Mouse (Mus musculus) midbrain, embryonic 13.5 days (tissue): Measurements from ENCODE around the gene Ppara. TPM values are rescaled to one million over a fixed set of nuclear protein-coding genes. Genes with fewer than 3 reads are reported as not detected.
"Not testable (repeated sequence)": the region's sequence is repeated elsewhere in the genome, so short reads cannot be mapped to it uniquely, and the experiment has no call there.

Experiments
- ATAC-seq: fragments of 200-750 bp; cut with Nextera tagmentation; 2 replicates; pipeline ENCODE4 v1.8.0; 2017; ENCODE audit warnings: mild to moderate bottlenecking, moderate TSS enrichment, moderate library complexity
- H3K27ac ChIP-seq: fragments of 300-500 bp; sonication (generic); 2 replicates; pipeline ENCODE4 v1.5.1; 2015; ENCODE audit warnings: inconsistent platforms, mild to moderate bottlenecking, moderate library complexity
- H3K27me3 ChIP-seq: fragments of 300-500 bp; sonication (generic); 2 replicates; pipeline ENCODE4 v1.6.1; 2015; ENCODE audit warnings: mild to moderate bottlenecking, inconsistent platforms
- H3K36me3 ChIP-seq: fragments of 300-500 bp; sonication (generic); 2 replicates; pipeline ENCODE4 v1.6.1; 2015; ENCODE audit warnings: mild to moderate bottlenecking, inconsistent platforms
- H3K4me1 ChIP-seq: fragments of 300-500 bp; sonication (generic); replicated peaks from 2 replicates; pipeline ENCODE4 v1.6.1; 2015; ENCODE audit warnings: inconsistent platforms
- H3K4me2 ChIP-seq: fragments of 300-500 bp; sonication (generic); replicated peaks from 2 replicates; pipeline ENCODE4 v1.6.1; 2015; ENCODE audit warnings: moderate library complexity, mild to moderate bottlenecking, inconsistent platforms
- H3K4me3 ChIP-seq: fragments of 300-500 bp; sonication (generic); replicated peaks from 2 replicates; pipeline ENCODE4 v1.5.1; 2015; ENCODE audit warnings: mild to moderate bottlenecking, inconsistent platforms
- H3K9ac ChIP-seq: fragments of 300-500 bp; sonication (generic); replicated peaks from 2 replicates; pipeline ENCODE4 v1.6.1; 2015; ENCODE audit warnings: mild to moderate bottlenecking, inconsistent platforms
- H3K9me3 ChIP-seq: fragments of 300-500 bp; sonication (generic); 2 replicates; pipeline ENCODE4 v1.6.1; 2016; ENCODE audit warnings: mild to moderate bottlenecking, inconsistent platforms
- WGBS: fragments of 180-500 bp; shearing (Covaris S2); methylation state at CpG from one replicate; pipeline ENCODE4 v1.1.7; 2015; 5-methylcytosine and 5-hydroxymethylcytosine counted together
- polyA plus RNA-seq: library from polyadenylated mRNA; unstranded; fragments of >200 nt; fragmentation: Nextera tagmentation; extraction: Ambion mirVana; gene quantifications from 2 replicates; pipeline ENCODE4 v1.2.1, GENCODE M21; 2015

The Ppara gene
- polyA plus RNA-seq, 1 experiment from 2014 or later = 0.96 TPM

- no peak for ATAC-seq
- Histone ChIP-seq H3K27me3 (no peaks in the 10 kb centered on the region), H3K4me3 (no peak overlapping the region), H3K4me1 (no peaks in the 10 kb centered on the region), H3K27ac (no peak overlapping the region), H3K9ac (no peak overlapping the region), H3K9me3 (no peaks in the 10 kb centered on the region), H3K4me2 (no peak overlapping the region), H3K36me3 (no peaks in the 10 kb centered on the region)
- WGBS = 83% methylated on average over 11 of the region's 11 CpGs
Measured at GRCm38 (mm10) chr15:85772146-85772740, 37.5 kb downstream of the Ppara start.

- Histone ChIP-seq H3K9ac (no peak overlapping the region), H3K4me1 (no peaks in the 10 kb centered on the region), H3K36me3 (no peaks in the 10 kb centered on the region), H3K27me3 (no peaks in the 10 kb centered on the region), H3K9me3 (no peaks in the 10 kb centered on the region), H3K4me3 (no peak overlapping the region), H3K4me2 (no peak overlapping the region), H3K27ac (no peak overlapping the region)
- WGBS = 91% methylated on average over 9 of the region's 9 CpGs
- ATAC-seq = no peak
Measured at GRCm38 (mm10) chr15:85774419-85774818, 39.6 kb downstream of the Ppara start.

DNA sequence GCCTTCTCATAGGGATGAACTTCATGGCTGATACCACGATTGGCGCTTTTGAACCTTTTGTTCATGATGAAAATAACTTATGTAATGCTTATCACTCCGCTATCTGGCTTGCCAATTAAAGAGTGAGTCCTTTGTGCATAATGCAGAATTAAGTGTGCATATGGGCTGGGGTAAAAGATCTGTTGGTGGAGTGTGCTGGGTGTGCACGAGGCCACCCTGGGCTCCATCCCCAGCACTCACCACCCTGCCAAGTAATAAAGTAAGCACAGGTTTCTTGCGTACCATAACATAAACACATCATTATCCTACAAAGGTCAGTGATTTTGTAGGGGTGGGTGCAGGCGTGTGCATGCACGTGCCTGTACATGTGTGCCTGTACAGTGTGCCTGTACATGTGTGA is 40.2 kb downstream of the Ppara start:
- 90% methylated on average over 7 of the region's 7 CpGs for WGBS
- Histone ChIP-seq H3K9me3 (no peaks in the 10 kb centered on the region), H3K9ac (no peak overlapping the region)

DNA sequence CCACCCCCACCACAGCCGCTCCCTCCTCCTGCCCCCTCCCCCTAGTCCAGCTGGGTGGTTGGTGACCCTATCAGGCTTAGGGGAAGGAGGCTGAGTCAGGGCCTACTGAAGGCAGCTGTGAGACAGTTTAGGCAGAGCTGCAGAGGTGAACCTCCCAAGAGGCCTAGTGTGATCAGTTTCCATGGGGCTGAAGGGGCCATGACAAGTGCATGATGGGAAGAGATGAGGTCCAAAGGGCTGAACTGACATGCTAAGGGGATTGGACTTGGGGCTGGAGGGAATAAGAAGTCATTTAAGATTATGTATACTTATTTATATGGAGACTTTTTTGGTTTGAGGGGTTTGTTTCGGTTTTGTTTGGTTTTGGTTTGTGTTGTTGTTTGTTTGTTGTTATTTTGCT is 41.5 kb downstream of the Ppara start:
- no peak for ATAC-seq
- no peaks in the 10 kb centered on the region for H3K4me1 ChIP-seq
- H3K4me2 ChIP-seq = no peak overlapping the region
- H3K27me3 ChIP-seq = no peaks in the 10 kb centered on the region
- H3K27ac ChIP-seq = no peak overlapping the region
- H3K9ac ChIP-seq = no peak overlapping the region
- 71% methylated on average over 2 of the region's 2 CpGs for WGBS
- no peak overlapping the region for H3K4me3 ChIP-seq
- H3K36me3 ChIP-seq = no peaks in the 10 kb centered on the region
- H3K9me3 ChIP-seq = no peaks in the 10 kb centered on the region

More for the DNA sequence above, 40.2 kb downstream of the Ppara start:
- H3K27ac ChIP-seq = no peak overlapping the region
- H3K4me1 ChIP-seq = no peaks in the 10 kb centered on the region
- H3K27me3 ChIP-seq = no peaks in the 10 kb centered on the region
- ATAC-seq = no peak
- no peaks in the 10 kb centered on the region for H3K36me3 ChIP-seq
- H3K4me2 ChIP-seq = no peak overlapping the region
- H3K4me3 ChIP-seq = no peak overlapping the region

DNA sequence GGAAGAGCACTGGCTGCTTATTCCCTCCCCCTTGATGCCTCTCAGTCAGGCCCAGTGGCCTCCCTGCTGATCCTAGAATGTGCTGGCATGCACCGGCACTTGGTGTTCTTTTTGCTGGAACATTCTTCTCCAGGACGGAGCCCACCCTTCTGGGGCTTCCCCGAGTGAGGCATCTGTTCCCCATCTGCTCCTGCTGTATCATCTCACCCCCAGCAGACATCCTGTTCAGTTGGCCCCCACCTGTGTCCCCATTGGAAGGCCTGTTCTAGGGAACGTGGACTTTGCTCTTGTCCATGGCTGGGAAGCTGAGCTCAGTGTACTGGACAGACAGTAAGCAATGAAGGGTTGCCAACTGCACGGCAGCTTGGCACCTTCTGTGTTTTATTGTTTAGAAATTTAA is 42.0 kb downstream of the Ppara start:
- Histone ChIP-seq H3K27me3 (no peaks in the 10 kb centered on the region), H3K9ac (no peak overlapping the region), H3K4me2 (no peak overlapping the region), H3K36me3 (no peaks in the 10 kb centered on the region), H3K4me3 (no peak overlapping the region), H3K27ac (no peak overlapping the region), H3K4me1 (no peaks in the 10 kb centered on the region), H3K9me3 (no peaks in the 10 kb centered on the region)
- ATAC-seq = no peak
- 83% methylated on average over 5 of the region's 5 CpGs for WGBS

DNA sequence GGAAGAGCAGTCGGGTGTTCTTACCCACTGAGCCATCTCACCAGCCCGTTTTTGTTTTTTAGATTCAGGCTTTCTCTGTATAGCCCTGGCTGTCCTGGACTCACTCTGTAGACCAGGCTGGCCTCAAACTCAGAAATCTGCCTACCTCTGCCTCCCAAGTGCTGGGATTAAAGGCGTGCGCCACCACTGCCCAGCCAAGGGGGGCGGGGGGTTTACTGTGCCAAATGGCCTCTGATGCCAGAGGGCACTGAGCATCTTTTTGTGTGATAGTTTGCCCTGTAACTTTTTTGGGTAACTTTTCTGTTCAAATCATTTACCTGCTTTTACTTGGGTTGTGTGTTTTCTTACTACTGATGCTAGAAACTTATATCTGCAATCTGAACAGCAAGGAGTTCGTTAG is 44.1 kb downstream of the Ppara start:
- H3K4me3 ChIP-seq, H3K27me3 ChIP-seq, H3K9ac ChIP-seq, H3K9me3 ChIP-seq, ATAC-seq, H3K4me1 ChIP-seq, H3K36me3 ChIP-seq, H3K4me2 ChIP-seq, H3K27ac ChIP-seq: not testable (repeated sequence)
- 90% methylated on average over 6 of the region's 6 CpGs for WGBS

- ATAC-seq = no peak
- H3K9me3 ChIP-seq = no peaks in the 10 kb centered on the region
- WGBS = 92% methylated on average over 4 of the region's 4 CpGs
Measured at GRCm38 (mm10) chr15:85783146-85783545, 48.4 kb downstream of the Ppara start.

GRCm38 (mm10) chr15:85784341-85784740 is 49.6 kb downstream of the Ppara start:
- no peaks in the 10 kb centered on the region for H3K36me3 ChIP-seq
- no peak for ATAC-seq
- WGBS = 92% methylated on average over 3 of the region's 3 CpGs

More at GRCm38 (mm10) chr15:85783146-85783545, 48.4 kb downstream of the Ppara start:
- Histone ChIP-seq H3K4me2 (no peak overlapping the region), H3K4me1 (no peaks in the 10 kb centered on the region), H3K27me3 (no peaks in the 10 kb centered on the region), H3K4me3 (no peak overlapping the region), H3K36me3 (no peaks in the 10 kb centered on the region), H3K27ac (no peak overlapping the region), H3K9ac (no peak overlapping the region)

DNA sequence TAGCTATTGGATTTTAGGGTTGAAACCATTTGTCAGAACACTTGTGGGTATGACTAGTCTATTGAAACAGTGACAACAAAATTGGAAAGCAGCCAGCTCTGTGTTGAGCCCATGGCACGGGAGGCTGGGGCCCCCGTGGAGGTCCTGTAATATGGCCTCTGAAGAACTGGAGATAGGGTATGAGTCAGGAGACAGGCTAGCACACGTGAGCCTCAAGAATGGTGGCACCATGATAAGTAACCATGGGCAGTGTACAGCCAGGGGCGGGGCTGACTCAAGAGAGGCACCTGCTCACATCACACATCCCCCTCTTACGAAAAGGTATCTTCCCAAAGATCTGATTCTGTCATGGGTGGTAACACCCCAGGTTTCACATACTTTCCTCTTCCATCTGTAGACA is 51.9 kb downstream of the Ppara start:
- Histone ChIP-seq H3K9ac (no peak overlapping the region), H3K4me1 (no peaks in the 10 kb centered on the region), H3K4me2 (no peak overlapping the region), H3K36me3 (no peaks in the 10 kb centered on the region), H3K4me3 (no peak overlapping the region), H3K9me3 (no peaks in the 10 kb centered on the region), H3K27me3 (no peaks in the 10 kb centered on the region), H3K27ac (no peak overlapping the region)
- no peak for ATAC-seq
- WGBS = 79% methylated on average over 5 of the region's 5 CpGs

More at GRCm38 (mm10) chr15:85784341-85784740, 49.6 kb downstream of the Ppara start:
- no peak overlapping the region for H3K9ac ChIP-seq
- H3K9me3 ChIP-seq = no peaks in the 10 kb centered on the region
- no peak overlapping the region for H3K4me2 ChIP-seq
- H3K27me3 ChIP-seq = no peaks in the 10 kb centered on the region
- no peak overlapping the region for H3K4me3 ChIP-seq
- no peaks in the 10 kb centered on the region for H3K4me1 ChIP-seq
- no peak overlapping the region for H3K27ac ChIP-seq

DNA sequence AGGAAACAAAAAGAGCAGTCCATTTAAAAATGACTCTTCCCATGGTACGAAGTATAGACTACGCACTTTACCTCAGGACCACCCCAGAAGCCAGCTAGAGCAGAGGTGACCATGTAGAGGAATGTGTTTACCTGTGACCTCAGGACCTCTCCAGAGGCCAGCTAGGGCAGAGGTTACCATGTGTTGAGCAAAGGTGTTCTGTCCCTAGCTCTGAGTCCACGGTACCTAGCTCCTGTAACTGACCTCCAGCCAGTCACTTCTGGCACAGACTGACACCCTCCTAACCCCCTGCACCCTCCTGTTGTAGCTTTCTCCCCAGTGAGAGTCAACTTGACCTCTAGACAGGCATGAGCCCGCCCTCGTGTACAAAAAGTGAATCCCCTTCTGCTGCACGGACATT is 52.7 kb downstream of the Ppara start:
- H3K27ac ChIP-seq = no peak overlapping the region
- no peaks in the 10 kb centered on the region for H3K9me3 ChIP-seq
- WGBS = 95% methylated on average over 6 of the region's 6 CpGs
- no peak overlapping the region for H3K4me2 ChIP-seq
- no peaks in the 10 kb centered on the region for H3K27me3 ChIP-seq
- no peak overlapping the region for H3K9ac ChIP-seq
- no peaks in the 10 kb centered on the region for H3K4me1 ChIP-seq
- H3K4me3 ChIP-seq = no peak overlapping the region
- ATAC-seq = no peak
- H3K36me3 ChIP-seq = no peaks in the 10 kb centered on the region

DNA sequence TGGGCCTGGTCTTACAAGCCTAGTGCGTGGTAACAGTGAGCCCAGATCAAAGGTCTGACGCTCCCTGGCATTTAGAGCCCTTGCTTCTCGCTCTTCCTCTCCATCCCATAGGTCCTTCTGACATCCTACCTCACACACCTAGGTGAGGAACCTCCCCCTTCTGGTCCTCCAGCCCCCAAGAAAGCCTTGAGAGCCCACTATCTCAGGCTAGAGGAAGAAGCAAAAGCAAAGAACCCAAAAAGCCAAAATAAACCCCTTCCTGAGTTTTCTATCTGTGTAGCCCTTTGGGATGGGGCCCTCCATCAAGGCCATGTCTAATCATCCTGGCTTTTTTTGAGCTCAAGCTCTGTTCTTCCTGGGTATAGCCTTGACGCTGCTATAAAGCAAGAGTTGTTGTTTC is 53.3 kb downstream of the Ppara start:
- Histone ChIP-seq H3K36me3 (no peaks in the 10 kb centered on the region), H3K27me3 (no peaks in the 10 kb centered on the region), H3K4me2 (no peak overlapping the region), H3K4me3 (no peak overlapping the region), H3K4me1 (no peaks in the 10 kb centered on the region), H3K9me3 (no peaks in the 10 kb centered on the region), H3K9ac (no peak overlapping the region), H3K27ac (no peak overlapping the region)
- no peak for ATAC-seq
- 94% methylated on average over 4 of the region's 4 CpGs for WGBS

GRCm38 (mm10) chr15:85788633-85789032 is 53.9 kb downstream of the Ppara start:
- Histone ChIP-seq H3K4me3 (no peak overlapping the region), H3K27me3 (no peaks in the 10 kb centered on the region), H3K27ac (no peak overlapping the region), H3K9ac (no peak overlapping the region), H3K4me2 (no peak overlapping the region), H3K36me3 (no peaks in the 10 kb centered on the region), H3K9me3 (no peaks in the 10 kb centered on the region), H3K4me1 (no peaks in the 10 kb centered on the region)
- 71% methylated on average over 16 of the region's 16 CpGs for WGBS
- no peak for ATAC-seq

GRCm38 (mm10) chr15:85791449-85791848 is 56.7 kb downstream of the Ppara start:
- no peak overlapping the region for H3K4me2 ChIP-seq
- no peak overlapping the region for H3K9ac ChIP-seq
- no peak for ATAC-seq
- no peak overlapping the region for H3K27ac ChIP-seq
- H3K4me3 ChIP-seq = no peak overlapping the region
- WGBS = 91% methylated on average over 4 of the region's 4 CpGs
- H3K9me3 ChIP-seq = no peaks in the 10 kb centered on the region
- H3K36me3 ChIP-seq = no peaks in the 10 kb centered on the region
- H3K4me1 ChIP-seq = no peaks in the 10 kb centered on the region
- H3K27me3 ChIP-seq = no peaks in the 10 kb centered on the region
